Mouse (Mus musculus) brain, embryonic 18.5 days (tissue): ENCODE measurements around the gene Tbxas1.

Source experiments
- DNase-seq: peaks from one replicate; pipeline ENCODE4 v3.0.0-alpha.2; 2012; ENCODE audit warnings: low read depth, low spot score

The Tbxas1 gene

GRCm38 (mm10) chr6:38875258-38876070 is at the start of gene Tbxas1:
Gene Tbxas1, plus strand, starts transcription at chr6:38875404.
- no peak for DNase-seq

GRCm38 (mm10) chr6:38825886-38826285 is 49.3 kb upstream of the Tbxas1 start:
- DNase-seq = no peak

GRCm38 (mm10) chr6:38826857-38827256 is 48.3 kb upstream of the Tbxas1 start:
- DNase-seq = no peak

GRCm38 (mm10) chr6:38827435-38827834 is 47.8 kb upstream of the Tbxas1 start:
- DNase-seq = no peak

GRCm38 (mm10) chr6:38828211-38828610 is 47.0 kb upstream of the Tbxas1 start:
- no peak for DNase-seq

- no peak for DNase-seq
These were observed 45.8 kb upstream of the Tbxas1 start for GRCm38 (mm10) chr6:38829452-38829851.

- no peak for DNase-seq
These were observed 41.5 kb upstream of the Tbxas1 start for GRCm38 (mm10) chr6:38833721-38834120.

GRCm38 (mm10) chr6:38834727-38835126 is 40.5 kb upstream of the Tbxas1 start:
- no peak for DNase-seq

GRCm38 (mm10) chr6:38835217-38835616 is 40.0 kb upstream of the Tbxas1 start:
- no peak for DNase-seq

- no peak for DNase-seq
These were observed 37.1 kb upstream of the Tbxas1 start for GRCm38 (mm10) chr6:38838061-38838460.

GRCm38 (mm10) chr6:38839891-38840290 is 35.3 kb upstream of the Tbxas1 start:
- DNase-seq = no peak

GRCm38 (mm10) chr6:38840380-38840779 is 34.8 kb upstream of the Tbxas1 start:
- DNase-seq = no peak

GRCm38 (mm10) chr6:38840780-38841179 is 34.4 kb upstream of the Tbxas1 start:
- DNase-seq = no peak

GRCm38 (mm10) chr6:38841551-38841950 is 33.7 kb upstream of the Tbxas1 start:
- no peak for DNase-seq

GRCm38 (mm10) chr6:38845117-38845516 is 30.1 kb upstream of the Tbxas1 start:
- no peak for DNase-seq

- no peak for DNase-seq
These were observed 29.3 kb upstream of the Tbxas1 start for GRCm38 (mm10) chr6:38845876-38846275.

- no peak for DNase-seq
These were observed 28.6 kb upstream of the Tbxas1 start for GRCm38 (mm10) chr6:38846330-38847195.

GRCm38 (mm10) chr6:38847447-38847846 is 27.8 kb upstream of the Tbxas1 start:
- DNase-seq = no peak

GRCm38 (mm10) chr6:38847958-38848910 is 27.0 kb upstream of the Tbxas1 start:
- DNase-seq = no peak

GRCm38 (mm10) chr6:38850715-38851259 is 24.4 kb upstream of the Tbxas1 start:
- DNase-seq = no peak

GRCm38 (mm10) chr6:38851740-38852139 is 23.5 kb upstream of the Tbxas1 start:
- DNase-seq = no peak
